Mouse (Mus musculus): ENCODE measurements around the gene Cryzl1. TPM values are rescaled to one million over a fixed set of nuclear protein-coding genes. Genes with fewer than 3 reads are reported as not detected.

The Cryzl1 gene
- polyA plus RNA-seq, 1 experiment from 2014 or later: 71.7 TPM

DNA sequence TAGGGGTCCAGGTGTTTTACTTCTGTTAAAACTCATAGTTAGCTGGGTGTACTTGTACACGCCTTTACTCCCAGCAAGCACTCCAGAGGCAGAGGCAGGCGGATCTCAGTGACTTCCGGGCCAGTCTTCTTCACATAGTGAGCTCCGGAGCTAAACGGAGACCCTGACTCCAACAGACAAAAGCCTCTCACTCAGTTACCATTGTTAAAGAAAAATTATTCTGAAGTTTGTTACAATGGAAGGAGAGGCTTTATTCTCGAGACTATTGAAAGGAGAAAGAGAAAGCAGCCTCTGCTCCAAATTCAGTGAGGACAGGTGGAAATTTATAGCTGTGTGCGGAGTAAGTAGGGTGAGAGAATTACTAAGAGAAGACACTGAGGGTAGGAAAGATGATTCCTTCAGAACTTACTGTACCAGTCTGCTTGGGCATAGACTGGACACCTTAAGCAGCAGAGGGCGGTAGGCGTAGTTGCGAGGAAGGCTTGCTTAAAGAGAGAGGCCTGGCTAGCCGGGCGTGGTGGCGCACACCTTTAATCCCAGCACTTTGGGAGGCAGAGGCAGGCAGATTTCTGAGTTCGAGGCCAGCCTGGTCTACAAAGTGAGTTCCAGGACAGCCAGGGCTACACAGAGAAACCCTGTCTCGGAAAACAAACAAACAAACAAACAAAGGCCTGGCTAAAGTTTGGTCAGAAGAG, 36.5 kb upstream of the Cryzl1 start:
- 91% methylated on average over 15 of the region's 15 CpGs for WGBS
- H3K9ac ChIP-seq (ENCODE audit: low read length): no peak overlapping the region
- DNase-seq (ENCODE audit: low spot score) (no peak), ATAC-seq (ENCODE audit: insufficient number of reproducible peaks, low FRiP score, low TSS enrichment, low read depth) (no peak)
- no peak overlapping the region for H3K27ac ChIP-seq (replicated peaks; ENCODE audit: low read depth, low read length)
- H3K9me3 ChIP-seq (ENCODE audit: control insufficient read depth, low read length): no peaks in the 10 kb centered on the region
- no peak overlapping the region for H3K4me2 ChIP-seq (ENCODE audit: low read depth, severe bottlenecking)
- H3K4me1 ChIP-seq (ENCODE audit: control insufficient read depth, insufficient read depth, low read length): no peaks in the 10 kb centered on the region
- no peaks in the 10 kb centered on the region for H3K27me3 ChIP-seq (ENCODE audit: control insufficient read depth, insufficient read depth, low read length)
- H3K4me3 ChIP-seq (ENCODE audit: low read depth, low read length): no peak overlapping the region
- H3K36me3 ChIP-seq (ENCODE audit: control insufficient read depth, insufficient read depth, low read length): no peaks in the 10 kb centered on the region

DNA sequence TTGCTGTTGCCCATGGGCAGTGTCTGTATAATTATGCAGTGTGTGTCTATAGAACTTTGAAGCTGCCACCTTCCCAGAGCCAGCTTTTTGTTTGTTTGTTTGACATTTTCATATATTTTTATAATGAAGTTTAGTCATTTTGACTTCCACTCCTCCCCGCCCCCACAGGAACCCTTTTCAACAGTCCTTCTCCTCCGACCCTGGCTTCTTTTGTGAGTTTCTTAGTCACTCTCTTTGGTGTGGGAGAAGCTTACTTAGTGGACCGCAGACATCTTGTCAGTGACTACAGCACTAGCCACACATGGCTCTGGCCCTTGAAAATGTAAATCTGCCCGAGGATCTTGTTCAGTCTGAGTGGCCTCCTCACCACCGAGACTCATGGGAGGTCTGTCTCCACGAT, 35.6 kb upstream of the Cryzl1 start:
- 86% methylated on average over 6 of the region's 6 CpGs for WGBS
- Histone ChIP-seq H3K36me3 (ENCODE audit: control insufficient read depth, insufficient read depth, low read length) (no peaks in the 10 kb centered on the region), H3K27ac (replicated peaks; ENCODE audit: low read depth, low read length) (no peak overlapping the region), H3K4me3 (ENCODE audit: low read depth, low read length) (no peak overlapping the region), H3K4me2 (ENCODE audit: low read depth, severe bottlenecking) (no peak overlapping the region), H3K4me1 (ENCODE audit: control insufficient read depth, insufficient read depth, low read length) (no peaks in the 10 kb centered on the region), H3K9me3 (ENCODE audit: control insufficient read depth, low read length) (no peaks in the 10 kb centered on the region), H3K27me3 (ENCODE audit: control insufficient read depth, insufficient read depth, low read length) (no peaks in the 10 kb centered on the region), H3K9ac (ENCODE audit: low read length) (no peak overlapping the region)
- DNase-seq (ENCODE audit: low spot score) (no peak), ATAC-seq (ENCODE audit: insufficient number of reproducible peaks, low FRiP score, low TSS enrichment, low read depth) (no peak)

DNA sequence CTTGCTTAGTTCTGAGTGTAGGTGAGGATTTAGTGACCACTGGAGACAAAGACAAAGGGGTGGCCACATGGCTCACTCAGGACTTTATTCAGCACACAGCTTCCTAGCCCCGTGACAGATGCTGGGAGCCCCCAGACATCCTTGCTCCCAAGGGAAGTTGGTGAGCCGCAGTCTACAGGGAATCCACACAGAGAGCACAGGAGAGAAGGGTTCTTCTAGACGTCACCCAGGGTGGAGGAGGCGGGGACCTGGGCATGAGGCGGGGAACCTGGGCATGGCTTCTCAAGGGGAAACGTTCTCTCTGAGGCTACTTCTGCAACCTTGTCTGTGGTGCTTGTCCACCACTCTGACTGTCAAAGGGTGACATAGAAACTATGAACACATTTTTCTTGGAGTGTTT, 35.2 kb upstream of the Cryzl1 start:
- 67% methylated on average over 6 of the region's 6 CpGs for WGBS
- Histone ChIP-seq H3K4me3 (ENCODE audit: low read depth, low read length) (no peak overlapping the region), H3K4me1 (ENCODE audit: control insufficient read depth, insufficient read depth, low read length) (no peaks in the 10 kb centered on the region), H3K27me3 (ENCODE audit: control insufficient read depth, insufficient read depth, low read length) (no peaks in the 10 kb centered on the region), H3K27ac (replicated peaks; ENCODE audit: low read depth, low read length) (no peak overlapping the region), H3K9ac (ENCODE audit: low read length) (no peak overlapping the region), H3K9me3 (ENCODE audit: control insufficient read depth, low read length) (no peaks in the 10 kb centered on the region), H3K4me2 (ENCODE audit: low read depth, severe bottlenecking) (no peak overlapping the region), H3K36me3 (ENCODE audit: control insufficient read depth, insufficient read depth, low read length) (no peaks in the 10 kb centered on the region)
- ATAC-seq (ENCODE audit: insufficient number of reproducible peaks, low FRiP score, low TSS enrichment, low read depth) (no peak), DNase-seq (ENCODE audit: low spot score) (no peak)

DNA sequence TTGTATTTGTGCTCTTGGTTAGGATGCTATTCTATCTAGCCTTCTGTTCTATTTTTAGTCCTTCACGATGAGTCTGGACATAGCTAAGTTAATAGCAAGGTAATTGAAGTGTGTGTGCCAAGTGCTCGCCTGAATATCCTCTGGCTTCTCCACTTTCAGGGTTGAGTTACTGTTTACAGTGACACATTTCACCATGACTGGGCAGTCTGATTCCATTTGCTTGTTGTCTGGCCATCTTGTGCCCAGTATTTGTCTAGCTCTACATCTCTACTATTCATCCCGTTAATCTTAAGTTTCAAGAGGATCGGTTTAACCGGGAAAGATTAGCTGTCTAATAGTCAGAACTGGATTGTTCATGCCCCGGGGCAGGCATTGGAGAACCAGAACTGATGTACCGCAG, 33.7 kb upstream of the Cryzl1 start:
- no peak overlapping the region for H3K27ac ChIP-seq (replicated peaks; ENCODE audit: low read depth, low read length)
- ATAC-seq (ENCODE audit: insufficient number of reproducible peaks, low FRiP score, low TSS enrichment, low read depth) (no peak), DNase-seq (ENCODE audit: low spot score) (no peak)
- no peaks in the 10 kb centered on the region for H3K36me3 ChIP-seq (ENCODE audit: control insufficient read depth, insufficient read depth, low read length)
- no peak overlapping the region for H3K4me2 ChIP-seq (ENCODE audit: low read depth, severe bottlenecking)
- H3K9ac ChIP-seq (ENCODE audit: low read length): no peak overlapping the region
- H3K9me3 ChIP-seq (ENCODE audit: control insufficient read depth, low read length): no peaks in the 10 kb centered on the region
- WGBS: 80% methylated on average over 7 of the region's 7 CpGs
- no peak overlapping the region for H3K4me3 ChIP-seq (ENCODE audit: low read depth, low read length)
- no peaks in the 10 kb centered on the region for H3K27me3 ChIP-seq (ENCODE audit: control insufficient read depth, insufficient read depth, low read length)
- no peaks in the 10 kb centered on the region for H3K4me1 ChIP-seq (ENCODE audit: control insufficient read depth, insufficient read depth, low read length)

DNA sequence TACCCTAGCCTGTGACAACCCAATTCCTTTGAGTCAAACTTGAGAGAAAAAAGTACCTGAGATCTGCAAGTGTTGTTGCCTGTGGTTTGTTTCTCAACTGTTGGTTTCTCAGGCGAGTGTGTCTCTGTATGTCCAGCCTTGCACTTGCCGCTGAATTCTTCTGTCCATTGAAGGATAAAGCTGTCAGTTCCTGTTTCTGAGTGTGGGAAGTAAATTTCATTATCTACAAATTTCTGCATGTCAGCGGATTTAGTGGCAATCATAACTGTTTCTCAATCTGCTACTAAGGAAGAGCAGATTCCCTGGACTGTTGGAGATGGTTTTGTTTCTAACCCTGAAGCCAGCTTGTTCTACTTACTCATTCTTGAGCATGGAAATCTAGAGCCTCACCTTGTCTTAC, 33.0 kb upstream of the Cryzl1 start:
- H3K4me2 ChIP-seq (ENCODE audit: low read depth, severe bottlenecking): no peak overlapping the region
- 93% methylated on average over 3 of the region's 3 CpGs for WGBS
- H3K4me3 ChIP-seq (ENCODE audit: low read depth, low read length): no peak overlapping the region
- H3K9me3 ChIP-seq (ENCODE audit: control insufficient read depth, low read length): no peaks in the 10 kb centered on the region
- ATAC-seq (ENCODE audit: insufficient number of reproducible peaks, low FRiP score, low TSS enrichment, low read depth) (no peak), DNase-seq (ENCODE audit: low spot score) (no peak)
- H3K9ac ChIP-seq (ENCODE audit: low read length): no peak overlapping the region
- H3K27ac ChIP-seq (replicated peaks; ENCODE audit: low read depth, low read length): no peak overlapping the region
- H3K36me3 ChIP-seq (ENCODE audit: control insufficient read depth, insufficient read depth, low read length): no peaks in the 10 kb centered on the region
- H3K27me3 ChIP-seq (ENCODE audit: control insufficient read depth, insufficient read depth, low read length): no peaks in the 10 kb centered on the region
- no peaks in the 10 kb centered on the region for H3K4me1 ChIP-seq (ENCODE audit: control insufficient read depth, insufficient read depth, low read length)

DNA sequence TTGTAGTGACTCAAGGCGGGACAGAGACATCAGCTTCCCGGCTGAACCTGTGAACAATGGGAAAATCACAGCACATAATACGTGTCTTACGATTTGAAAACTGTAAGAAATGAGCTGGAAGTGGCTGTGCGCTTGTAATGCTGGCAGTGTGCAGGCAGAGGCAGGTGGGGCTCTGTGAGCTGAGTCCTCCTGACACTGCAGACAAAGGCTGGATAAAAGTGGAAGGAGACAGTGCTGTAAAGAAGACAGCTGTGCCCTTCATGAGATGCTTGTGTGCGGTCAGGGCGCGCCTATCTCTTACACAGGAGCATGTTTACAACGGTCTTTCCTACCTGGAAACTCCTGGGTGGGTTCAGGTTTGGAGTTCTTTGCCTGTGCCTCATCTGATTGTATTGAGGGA, 32.4 kb upstream of the Cryzl1 start:
- no peak overlapping the region for H3K9ac ChIP-seq (ENCODE audit: low read length)
- H3K4me2 ChIP-seq (ENCODE audit: low read depth, severe bottlenecking): no peak overlapping the region
- H3K27me3 ChIP-seq (ENCODE audit: control insufficient read depth, insufficient read depth, low read length): no peaks in the 10 kb centered on the region
- ATAC-seq (ENCODE audit: insufficient number of reproducible peaks, low FRiP score, low TSS enrichment, low read depth): no peak
- no peaks in the 10 kb centered on the region for H3K9me3 ChIP-seq (ENCODE audit: control insufficient read depth, low read length)
- H3K4me1 ChIP-seq (ENCODE audit: control insufficient read depth, insufficient read depth, low read length): no peaks in the 10 kb centered on the region
- WGBS: 95% methylated on average over 9 of the region's 9 CpGs
- DNase-seq (ENCODE audit: low spot score): no peak
- no peak overlapping the region for H3K27ac ChIP-seq (replicated peaks; ENCODE audit: low read depth, low read length)
- H3K36me3 ChIP-seq (ENCODE audit: control insufficient read depth, insufficient read depth, low read length): no peaks in the 10 kb centered on the region
- no peak overlapping the region for H3K4me3 ChIP-seq (ENCODE audit: low read depth, low read length)

DNA sequence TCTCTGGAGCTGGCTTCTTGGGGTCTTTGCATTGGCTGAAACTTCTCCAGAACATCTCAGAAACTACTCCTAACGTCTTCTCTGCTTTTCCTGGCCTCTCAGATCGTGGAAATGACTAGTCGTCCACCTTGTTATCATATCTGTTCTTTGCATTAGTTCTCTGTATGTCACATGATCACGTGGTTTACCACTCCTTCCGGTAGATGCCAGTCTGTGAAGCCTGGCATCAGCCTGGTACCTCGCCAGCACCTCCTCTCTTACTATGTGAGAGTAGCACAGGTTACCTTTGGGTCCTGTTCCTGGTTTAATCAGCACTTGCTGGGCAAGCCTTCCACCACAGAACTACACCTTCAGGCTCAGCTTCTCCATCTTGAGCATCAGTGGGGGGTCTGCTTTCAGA, 26.2 kb upstream of the Cryzl1 start:
- H3K4me1 ChIP-seq (ENCODE audit: control insufficient read depth, insufficient read depth, low read length): no peaks in the 10 kb centered on the region
- no peak for DNase-seq (ENCODE audit: low spot score)
- H3K4me3 ChIP-seq (ENCODE audit: low read depth, low read length): no peak overlapping the region
- H3K27me3 ChIP-seq (ENCODE audit: control insufficient read depth, insufficient read depth, low read length): no peaks in the 10 kb centered on the region
- WGBS: 92% methylated on average over 6 of the region's 6 CpGs
- no peak for ATAC-seq (ENCODE audit: insufficient number of reproducible peaks, low FRiP score, low TSS enrichment, low read depth)
- no peak overlapping the region for H3K9ac ChIP-seq (ENCODE audit: low read length)
- no peaks in the 10 kb centered on the region for H3K36me3 ChIP-seq (ENCODE audit: control insufficient read depth, insufficient read depth, low read length)
- no peaks in the 10 kb centered on the region for H3K9me3 ChIP-seq (ENCODE audit: control insufficient read depth, low read length)
- no peak overlapping the region for H3K27ac ChIP-seq (replicated peaks; ENCODE audit: low read depth, low read length)
- H3K4me2 ChIP-seq (ENCODE audit: low read depth, severe bottlenecking): no peak overlapping the region

DNA sequence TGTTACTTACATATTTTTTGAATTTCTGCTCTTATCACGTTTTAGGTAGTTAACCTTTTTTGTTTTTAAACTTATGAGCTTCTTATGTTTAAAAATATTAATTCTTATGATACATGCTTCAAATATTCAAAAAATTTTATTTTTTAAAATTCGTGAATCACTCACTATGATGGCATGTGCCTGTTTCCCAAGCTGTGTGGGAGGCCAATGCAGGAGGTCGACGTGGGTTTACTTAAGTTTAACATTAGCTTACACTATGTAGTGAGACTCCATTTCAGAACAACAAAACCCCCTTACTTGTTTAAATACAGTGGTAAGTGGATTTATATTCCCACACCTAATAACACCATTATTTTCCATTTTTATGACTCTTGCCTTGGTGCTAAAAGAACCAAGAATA, 24.8 kb upstream of the Cryzl1 start:
- H3K4me1 ChIP-seq (ENCODE audit: control insufficient read depth, insufficient read depth, low read length): no peaks in the 10 kb centered on the region
- 86% methylated on average over 4 of the region's 4 CpGs for WGBS
- DNase-seq (ENCODE audit: low spot score): no peak

More for the DNA sequence above, 24.8 kb upstream of the Cryzl1 start:
- no peak for ATAC-seq (ENCODE audit: insufficient number of reproducible peaks, low FRiP score, low TSS enrichment, low read depth)
- Histone ChIP-seq H3K9me3 (ENCODE audit: control insufficient read depth, low read length) (no peaks in the 10 kb centered on the region), H3K4me2 (ENCODE audit: low read depth, severe bottlenecking) (no peak overlapping the region), H3K27me3 (ENCODE audit: control insufficient read depth, insufficient read depth, low read length) (no peaks in the 10 kb centered on the region), H3K4me3 (ENCODE audit: low read depth, low read length) (no peak overlapping the region), H3K9ac (ENCODE audit: low read length) (no peak overlapping the region), H3K27ac (replicated peaks; ENCODE audit: low read depth, low read length) (no peak overlapping the region), H3K36me3 (ENCODE audit: control insufficient read depth, insufficient read depth, low read length) (no peaks in the 10 kb centered on the region)

Measured in limb, embryonic 11.5 days (tissue).